Mouse (Mus musculus) small intestine, adult 2 months (tissue): ENCODE data around the gene Caprin1. TPM values are rescaled to one million over a fixed set of nuclear protein-coding genes. Genes with fewer than 3 reads are reported as not detected.

Experiments used
- H3K27ac ChIP-seq: fragments of 200-500 bp; 2 replicates; pipeline ENCODE4 v1.5.1; 2012; ENCODE audit warnings: low read depth, low read length, control low read depth, inconsistent platforms; ENCODE audit not compliant: insufficient read depth
- H3K27me3 ChIP-seq: fragments of 200-500 bp; 2 replicates; pipeline ENCODE4 v1.6.1; 2012; ENCODE audit warnings: mild to moderate bottlenecking, moderate library complexity, low read length, inconsistent platforms; ENCODE audit not compliant: control insufficient read depth, insufficient read depth
- H3K36me3 ChIP-seq: fragments of 200-500 bp; 2 replicates; pipeline ENCODE4 v1.6.1; 2012; ENCODE audit warnings: mild to moderate bottlenecking, low read length, control low read depth, inconsistent platforms; ENCODE audit not compliant: control insufficient read depth, insufficient read depth
- H3K4me1 ChIP-seq: fragments of 200-500 bp; 2 replicates; pipeline ENCODE4 v1.6.1; 2012; ENCODE audit warnings: low read length, inconsistent platforms, mixed read lengths; ENCODE audit not compliant: control insufficient read depth, insufficient read depth, insufficient read length
- H3K4me3 ChIP-seq: fragments of 200-500 bp; 2 replicates; pipeline ENCODE4 v1.5.1; 2012; ENCODE audit warnings: low read depth, mild to moderate bottlenecking, control low read depth, inconsistent platforms, low read length, moderate library complexity
- CTCF ChIP-seq: fragments of 200-500 bp; IDR thresholded peaks from 2 replicates; pipeline ENCODE4 v1.5.1; 2012; ENCODE audit warnings: low read depth, mild to moderate bottlenecking, control low read depth, inconsistent platforms, low read length, moderate library complexity, mixed read lengths; ENCODE audit not compliant: insufficient replicate concordance, insufficient read length; ENCODE audit errors: extremely low read depth
- POLR2A ChIP-seq: fragments of 200-500 bp; IDR thresholded peaks from 2 replicates; pipeline ENCODE4 v1.6.1; 2012; ENCODE audit warnings: low read depth, mild to moderate bottlenecking, control low read depth, inconsistent platforms, low read length, moderate library complexity
- whole genome bisulfite sequencing: fragments of 180-500 bp; shearing (Covaris S2); methylation state at CpG from one replicate; pipeline ENCODE4 v1.1.7; 2018; 5-methylcytosine and 5-hydroxymethylcytosine counted together
- polyA plus RNA-seq: library from polyadenylated mRNA; depleted of rRNA; stranded (reverse); fragments of >200 nt; gene quantifications from 2 replicates; pipeline ENCODE4 v1.2.3, GENCODE M21; 2012

Caprin1 gene
- polyA plus RNA-seq, 1 experiment = 90.0 TPM

GRCm38 (mm10) chr2:103835614-103836395, 38.4 kb upstream of the Caprin1 start:
- H3K4me3 ChIP-seq = no peak overlapping the region
- H3K27me3 ChIP-seq = no peaks in the 10 kb centered on the region
- no peak for TF ChIP-seq POLR2A
- TF ChIP-seq CTCF = no peak
- 36% methylated on average over 11 of the region's 11 CpGs for WGBS
- peaks cover 2% of the 10 kb centered on the region; the same call in 1 of the 2 replicates for H3K4me1 ChIP-seq
- no peaks in the 10 kb centered on the region for H3K36me3 ChIP-seq
- no peak overlapping the region for H3K27ac ChIP-seq

- TF ChIP-seq CTCF (no peak), POLR2A (no peak)
- Histone ChIP-seq H3K27ac (no peak overlapping the region), H3K27me3 (no peaks in the 10 kb centered on the region), H3K4me1 (peaks cover 5% of the 10 kb centered on the region; the same call in 1 of the 2 replicates), H3K4me3 (no peak overlapping the region), H3K36me3 (no peaks in the 10 kb centered on the region)
- WGBS = 75% methylated on average over 3 of the region's 3 CpGs
These were observed 36.5 kb upstream of the Caprin1 start for GRCm38 (mm10) chr2:103833816-103834445.

GRCm38 (mm10) chr2:103832899-103833298, 35.5 kb upstream of the Caprin1 start:
- WGBS = 63% methylated on average over 5 of the region's 5 CpGs
- no peak overlapping the region for H3K4me3 ChIP-seq
- no peaks in the 10 kb centered on the region for H3K36me3 ChIP-seq
- TF ChIP-seq CTCF = no peak
- TF ChIP-seq POLR2A = no peak
- no peak overlapping the region for H3K27ac ChIP-seq
- peaks cover 5% of the 10 kb centered on the region; the same call in 1 of the 2 replicates for H3K4me1 ChIP-seq
- no peaks in the 10 kb centered on the region for H3K27me3 ChIP-seq

DNA sequence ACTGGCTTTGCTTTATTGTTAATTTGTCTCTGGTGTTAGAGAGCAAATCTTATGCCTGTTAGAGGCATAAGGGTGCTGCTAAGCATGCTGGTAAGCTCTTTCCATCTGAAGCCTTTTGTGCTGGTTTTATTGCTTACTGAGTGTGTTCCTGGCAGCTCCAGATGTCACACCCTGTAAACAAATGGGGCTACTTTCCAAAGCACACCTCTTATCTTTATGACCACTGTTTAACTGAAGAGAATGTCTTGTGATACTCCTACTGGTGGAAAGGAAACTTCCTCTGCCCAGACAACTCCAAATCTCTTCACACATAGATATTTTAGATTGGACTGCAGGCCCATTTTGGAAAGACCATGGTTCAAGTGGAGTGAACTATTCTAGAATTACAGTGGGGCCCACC, 31.5 kb upstream of the Caprin1 start:
- H3K36me3 ChIP-seq = no peaks in the 10 kb centered on the region
- peaks cover 4% of the 10 kb centered on the region; the same call in 1 of the 2 replicates for H3K4me1 ChIP-seq
- no peak overlapping the region for H3K27ac ChIP-seq
- no peak overlapping the region for H3K4me3 ChIP-seq
- no peaks in the 10 kb centered on the region for H3K27me3 ChIP-seq
- TF ChIP-seq CTCF = no peak
- TF ChIP-seq POLR2A = no peak

- H3K36me3 ChIP-seq = no peaks in the 10 kb centered on the region
- H3K27ac ChIP-seq = no peak overlapping the region
- WGBS = 43% methylated on average over 4 of the region's 4 CpGs
- H3K4me1 ChIP-seq = peaks cover 4% of the 10 kb centered on the region; the same call in 1 of the 2 replicates
- H3K27me3 ChIP-seq = no peaks in the 10 kb centered on the region
- TF ChIP-seq POLR2A (no peak), CTCF (no peak)
- no peak overlapping the region for H3K4me3 ChIP-seq
These were observed 27.5 kb upstream of the Caprin1 start for GRCm38 (mm10) chr2:103824916-103825315.

DNA sequence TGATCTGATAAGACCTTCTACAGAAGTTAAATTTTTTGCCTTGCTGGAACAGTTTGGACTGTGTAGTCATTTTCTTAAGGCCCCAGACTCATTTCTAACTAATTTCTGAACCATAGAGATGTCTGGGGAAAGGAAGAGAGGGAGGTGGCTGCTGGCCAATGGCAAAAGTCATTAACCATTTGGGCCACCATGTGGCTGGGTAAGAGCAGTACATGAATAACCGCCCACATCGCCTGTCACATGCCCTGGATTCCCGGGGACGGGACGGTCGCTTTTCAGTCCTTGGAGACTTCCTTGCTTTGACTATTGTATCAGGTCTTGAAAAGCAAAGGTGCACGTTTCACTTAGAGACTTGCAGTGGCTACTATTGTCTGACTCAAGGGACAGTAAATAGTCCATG, 25.1 kb upstream of the Caprin1 start:
- Histone ChIP-seq H3K27me3 (no peaks in the 10 kb centered on the region), H3K4me3 (no peak overlapping the region), H3K36me3 (no peaks in the 10 kb centered on the region), H3K4me1 (0 out of 2 replicates have a peak, but pooled peaks cover 1% of the 10 kb centered on the region), H3K27ac (no peak overlapping the region)
- WGBS = 80% methylated on average over 7 of the region's 7 CpGs
- no peak for TF ChIP-seq POLR2A
- no peak for TF ChIP-seq CTCF

DNA sequence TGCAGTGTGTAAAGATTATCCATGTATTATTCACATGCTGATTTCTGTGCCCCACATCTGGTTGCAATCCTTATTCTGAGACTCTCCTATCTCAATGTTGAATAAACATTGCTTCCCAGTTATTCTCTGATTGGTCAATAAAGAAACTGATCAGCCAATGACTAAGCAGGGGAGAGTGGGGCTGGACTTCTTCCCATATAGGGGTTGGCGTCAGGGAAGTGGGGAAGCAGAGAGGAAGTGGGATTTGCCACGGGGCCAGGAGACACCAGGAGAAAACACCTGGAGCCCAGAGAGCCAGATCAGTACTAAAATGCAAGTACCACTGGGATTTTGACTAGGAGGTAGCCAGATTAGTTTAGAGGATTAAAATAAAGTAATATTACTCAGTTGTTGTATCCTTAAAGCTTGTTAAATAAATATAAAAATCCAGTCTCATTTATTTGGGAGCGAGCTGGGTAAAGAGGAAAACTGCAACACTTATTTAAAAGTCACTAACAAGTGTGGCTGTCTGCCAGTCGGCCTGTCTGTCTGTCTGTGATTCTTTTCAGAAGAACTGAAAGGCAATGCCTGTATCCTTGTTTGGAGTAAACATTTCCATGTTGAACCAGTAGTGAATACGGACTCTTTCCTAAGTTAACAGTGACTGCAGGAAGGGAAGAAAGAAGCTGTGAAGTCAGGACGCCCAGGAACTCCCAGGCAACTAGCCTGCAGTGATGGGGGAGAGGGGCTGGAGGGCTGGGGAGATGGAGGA, 19.9 kb upstream of the Caprin1 start:
- 14% methylated on average over 6 of the region's 6 CpGs for WGBS
- H3K4me3 ChIP-seq = peak overlapping the region; percentile 28
- no peaks in the 10 kb centered on the region for H3K4me1 ChIP-seq
- no peaks in the 10 kb centered on the region for H3K27me3 ChIP-seq
- TF ChIP-seq CTCF (no peak), POLR2A (no peak)
- no peaks in the 10 kb centered on the region for H3K36me3 ChIP-seq
- no peak overlapping the region for H3K27ac ChIP-seq
